ENCODE assay signal across 2 mouse cellular contexts in the genomic region with DNA sequence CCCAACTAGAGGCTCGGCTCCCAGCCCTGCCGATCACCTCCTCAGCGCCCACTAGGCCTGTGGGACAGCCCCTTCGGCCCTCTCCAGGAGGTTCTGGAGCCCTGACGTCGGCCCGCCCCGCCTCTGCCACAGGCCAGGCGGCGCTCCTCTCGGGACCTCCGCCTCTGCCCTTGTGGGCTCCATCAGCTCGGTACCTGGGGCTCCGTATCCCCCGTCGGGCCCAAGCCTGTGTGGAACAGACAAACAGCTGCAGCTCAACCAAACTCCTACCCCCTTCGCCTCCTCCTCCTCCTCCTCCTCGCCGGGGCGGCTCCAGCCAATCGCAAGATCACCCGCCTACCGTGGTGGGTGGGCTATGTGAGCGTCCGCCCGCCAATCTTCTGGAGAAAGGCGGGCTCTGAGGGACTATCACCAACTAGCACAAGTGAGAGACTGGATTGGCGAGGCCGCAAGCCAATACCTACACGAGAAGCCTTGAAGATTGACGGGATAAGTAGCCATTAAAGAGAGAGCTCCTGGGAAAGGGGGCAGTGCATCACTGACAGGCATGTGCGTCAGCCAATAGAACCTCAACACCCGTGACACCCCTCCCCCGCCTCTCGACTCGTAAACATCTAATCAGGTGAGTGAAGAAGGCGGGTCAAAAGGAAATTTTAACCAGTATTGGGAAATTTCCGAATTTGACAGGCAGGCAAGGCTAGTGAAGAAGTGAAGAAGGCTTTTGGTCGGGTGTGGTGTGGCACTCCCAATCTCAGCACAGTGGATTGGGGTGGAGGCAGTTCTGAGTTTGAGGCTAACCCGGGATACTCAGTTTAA.
TF ChIP-seq lines count a peak whose summit lies in the region.

A gene (minus strand): TSS at position 273 of the 816 bp plus-strand sequence.

TF ChIP-seq in C2C12, 6 proteins besides CTCF, POLR2A, EP300 and RAD21 (continued from another document):
- peak; percentile 20 for TF ChIP-seq MYOD1 (IDR thresholded peaks at IDR 0.05; ENCODE audit: control insufficient read depth, insufficient read length, low read depth)
TF ChIP-seq in C2C12: peak in this region for 4.

TF ChIP-seq in myocyte, 11 proteins besides CTCF, POLR2A, EP300 and RAD21 (continued from another document):
- peak; percentile 69 for TF ChIP-seq POLR2AphosphoS2 (IDR thresholded peaks at IDR 0.05; ENCODE audit: insufficient read length, low read depth)
- no peak for TF ChIP-seq TCF3 (IDR thresholded peaks at IDR 0.05; ENCODE audit: insufficient read length, low read depth)
- peak; percentile 6 to 80 (median 60) for TF ChIP-seq MYOG (IDR thresholded peaks at IDR 0.05; ENCODE audit: control insufficient read depth in 1 of 3, insufficient read depth in 1 of 3, insufficient read length in 2 of 3, low read depth in 2 of 3)
- TF ChIP-seq TCF12 (IDR thresholded peaks at IDR 0.05; ENCODE audit: insufficient read depth, poor library complexity, severe bottlenecking), result no peak
- TF ChIP-seq MYOD1 (IDR thresholded peaks at IDR 0.05; ENCODE audit: control insufficient read depth in 1 of 3, insufficient read length in 2 of 3, low read depth in 2 of 3), result peak in 2 of 3 experiments; percentile 63 to 76
- TF ChIP-seq USF1 (IDR thresholded peaks at IDR 0.05; ENCODE audit: low read depth), result peak; percentile 50
